Mouse (Mus musculus) heart, embryonic 13.5 days (tissue): Measurements from ENCODE around the gene Armh3. TPM values are rescaled to one million over a fixed set of nuclear protein-coding genes. Genes with fewer than 3 reads are reported as not detected.

Source experiments
- ATAC-seq: fragments of 200-750 bp; cut with Nextera tagmentation; 2 replicates; pipeline ENCODE4 v1.8.0; 2017; ENCODE audit warnings: moderate TSS enrichment; ENCODE audit not compliant: insufficient number of reproducible peaks, low FRiP score, low TSS enrichment; ENCODE audit errors: extremely low read depth
- H3K27ac ChIP-seq: fragments of 300-500 bp; sonication (generic); replicated peaks from 2 replicates; pipeline ENCODE4 v1.5.1; 2015; ENCODE audit warnings: moderate library complexity, mild to moderate bottlenecking, inconsistent platforms
- H3K27me3 ChIP-seq: fragments of 300-500 bp; sonication (generic); replicated peaks from 2 replicates; pipeline ENCODE4 v1.6.1; 2015; ENCODE audit warnings: mild to moderate bottlenecking, inconsistent platforms
- H3K36me3 ChIP-seq: fragments of 300-500 bp; sonication (generic); 2 replicates; pipeline ENCODE4 v1.6.1; 2015; ENCODE audit warnings: mild to moderate bottlenecking, inconsistent platforms
- H3K4me1 ChIP-seq: fragments of 300-500 bp; sonication (generic); 2 replicates; pipeline ENCODE4 v1.6.1; 2015; ENCODE audit warnings: inconsistent platforms
- H3K4me2 ChIP-seq: fragments of 300-500 bp; sonication (generic); 2 replicates; pipeline ENCODE4 v1.6.1; 2015; ENCODE audit warnings: inconsistent platforms, mild to moderate bottlenecking, moderate library complexity
- H3K4me3 ChIP-seq: fragments of 300-500 bp; sonication (generic); 2 replicates; pipeline ENCODE4 v1.5.1; 2015; ENCODE audit warnings: moderate library complexity, mild to moderate bottlenecking, inconsistent platforms
- H3K9ac ChIP-seq: fragments of 300-500 bp; sonication (generic); 2 replicates; pipeline ENCODE4 v1.6.1; 2015; ENCODE audit warnings: inconsistent platforms, mild to moderate bottlenecking, moderate library complexity
- H3K9me3 ChIP-seq: fragments of 300-500 bp; sonication (generic); 2 replicates; pipeline ENCODE4 v1.6.1; 2016; ENCODE audit warnings: inconsistent platforms
- WGBS: fragments of 180-500 bp; shearing (Covaris S2); methylation state at CpG from one replicate; pipeline ENCODE4 v1.1.7; 2015; ENCODE audit warnings: mixed read lengths; 5-methylcytosine and 5-hydroxymethylcytosine counted together
- polyA plus RNA-seq: library from polyadenylated mRNA; unstranded; fragments of >200 nt; fragmentation: Nextera tagmentation; extraction: Ambion mirVana; gene quantifications from 2 replicates; pipeline ENCODE4 v1.2.1, GENCODE M21; 2015

Armh3 gene
- polyA plus RNA-seq, 1 experiment from 2014 or later = 13.0 TPM

- Histone ChIP-seq H3K27me3 (no peaks in the 10 kb centered on the region), H3K36me3 (peaks cover 72% of the 10 kb centered on the region), H3K4me3 (no peak overlapping the region), H3K4me1 (peaks cover 8% of the 10 kb centered on the region), H3K9ac (no peak overlapping the region), H3K4me2 (no peak overlapping the region), H3K27ac (no peak overlapping the region), H3K9me3 (no peaks in the 10 kb centered on the region)
- 70% methylated on average over 9 of the region's 9 CpGs for WGBS
- no peak for ATAC-seq
These were observed 77.8 kb downstream of the Armh3 start for GRCm38 (mm10) chr19:45920299-45921090.

DNA sequence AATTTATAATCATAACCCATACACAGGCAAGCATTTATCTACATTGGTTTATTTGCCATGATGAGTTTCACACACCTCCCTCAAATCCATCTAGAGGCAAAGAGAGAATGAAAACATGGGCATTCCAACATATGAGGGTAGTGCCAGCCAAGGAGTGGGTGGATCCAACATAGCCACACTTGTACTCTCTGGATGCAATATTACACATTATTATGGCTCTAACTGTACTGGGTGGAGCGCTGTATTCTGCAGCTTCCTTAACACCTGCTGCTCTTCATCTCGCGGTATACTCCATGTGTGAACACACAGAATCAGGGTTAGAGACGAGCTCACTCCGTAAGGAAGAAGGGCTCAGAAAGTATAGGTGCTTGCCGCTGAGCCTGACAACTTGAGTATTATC is 79.9 kb downstream of the Armh3 start:
- Histone ChIP-seq H3K27ac (no peak overlapping the region), H3K4me1 (peaks cover 8% of the 10 kb centered on the region), H3K9ac (no peak overlapping the region), H3K27me3 (no peaks in the 10 kb centered on the region), H3K4me2 (no peak overlapping the region), H3K9me3 (no peaks in the 10 kb centered on the region), H3K36me3 (peaks cover 59% of the 10 kb centered on the region), H3K4me3 (no peak overlapping the region)
- 87% methylated on average over 6 of the region's 6 CpGs for WGBS
- no peak for ATAC-seq

DNA sequence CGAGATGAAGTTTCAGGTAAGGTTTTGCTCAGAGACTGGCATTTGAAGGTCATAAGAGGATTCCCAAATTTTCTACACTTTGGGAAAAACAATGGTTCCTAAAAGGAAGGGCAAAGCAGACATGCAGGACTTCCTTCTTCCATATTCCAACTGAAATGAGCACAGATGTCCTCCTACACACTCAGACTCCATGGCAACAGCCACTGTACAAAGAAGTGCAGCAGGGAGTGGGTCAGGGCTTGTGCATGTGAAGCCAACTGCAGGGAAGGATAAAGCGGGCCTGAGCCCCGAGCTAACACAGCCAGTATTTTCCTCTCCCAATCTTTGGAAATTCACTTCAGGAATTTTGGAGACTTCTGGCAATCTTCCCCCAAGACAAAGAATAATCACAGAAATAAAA is 80.4 kb downstream of the Armh3 start:
- ATAC-seq = no peak
- H3K4me2 ChIP-seq = no peak overlapping the region
- no peaks in the 10 kb centered on the region for H3K27me3 ChIP-seq
- no peaks in the 10 kb centered on the region for H3K9me3 ChIP-seq
- no peak overlapping the region for H3K9ac ChIP-seq
- peaks cover 57% of the 10 kb centered on the region for H3K36me3 ChIP-seq
- WGBS = 54% methylated on average over 3 of the region's 3 CpGs
- H3K4me1 ChIP-seq = peaks cover 8% of the 10 kb centered on the region
- no peak overlapping the region for H3K27ac ChIP-seq
- no peak overlapping the region for H3K4me3 ChIP-seq

- Histone ChIP-seq H3K4me2 (no peak overlapping the region), H3K36me3 (peaks cover 47% of the 10 kb centered on the region), H3K27ac (no peak overlapping the region), H3K9me3 (no peaks in the 10 kb centered on the region), H3K27me3 (no peaks in the 10 kb centered on the region), H3K4me3 (no peak overlapping the region), H3K4me1 (peaks cover 11% of the 10 kb centered on the region), H3K9ac (no peak overlapping the region)
- 76% methylated on average over 4 of the region's 4 CpGs for WGBS
- no peak for ATAC-seq
These were observed 81.8 kb downstream of the Armh3 start for GRCm38 (mm10) chr19:45916461-45916860.

GRCm38 (mm10) chr19:45916026-45916425 is 82.3 kb downstream of the Armh3 start:
- H3K4me2 ChIP-seq = no peak overlapping the region
- H3K27me3 ChIP-seq = no peaks in the 10 kb centered on the region
- no peak overlapping the region for H3K4me3 ChIP-seq
- no peak overlapping the region for H3K9ac ChIP-seq
- no peak for ATAC-seq
- WGBS = 88% methylated on average over 3 of the region's 3 CpGs
- H3K9me3 ChIP-seq = no peaks in the 10 kb centered on the region
- peaks cover 42% of the 10 kb centered on the region for H3K36me3 ChIP-seq
- H3K4me1 ChIP-seq = peaks cover 11% of the 10 kb centered on the region
- H3K27ac ChIP-seq = no peak overlapping the region

- H3K36me3 ChIP-seq = peaks cover 18% of the 10 kb centered on the region
- 40% methylated on average over 5 of the region's 5 CpGs for WGBS
- no peaks in the 10 kb centered on the region for H3K9me3 ChIP-seq
- no peak overlapping the region for H3K4me3 ChIP-seq
- no peak for ATAC-seq
- H3K9ac ChIP-seq = no peak overlapping the region
- H3K27me3 ChIP-seq = no peaks in the 10 kb centered on the region
- H3K27ac ChIP-seq = no peak overlapping the region
- H3K4me2 ChIP-seq = no peak overlapping the region
- peaks cover 7% of the 10 kb centered on the region; the same call in 1 of the 2 replicates for H3K4me1 ChIP-seq
These were observed 85.3 kb downstream of the Armh3 start for GRCm38 (mm10) chr19:45913036-45913435.

DNA sequence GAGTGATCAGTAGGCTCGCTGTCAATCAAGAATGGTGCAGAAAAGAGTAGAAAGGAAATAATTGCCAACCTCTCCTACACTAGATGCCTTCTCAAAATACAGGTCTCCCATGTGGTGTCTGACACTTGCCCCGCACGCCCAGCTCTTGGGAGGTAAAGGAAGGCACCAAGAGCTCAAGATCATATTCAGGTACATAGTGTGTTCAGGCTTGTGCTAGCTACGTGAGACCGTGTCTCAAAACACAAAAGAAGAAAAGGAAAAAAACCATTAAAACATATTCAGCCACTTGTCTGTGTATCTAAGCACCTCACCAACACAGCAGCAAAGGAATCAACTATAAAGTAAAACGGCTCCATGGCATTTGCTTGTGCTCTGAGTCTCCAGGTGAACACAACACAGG is 85.9 kb downstream of the Armh3 start:
- H3K4me1 ChIP-seq = 0 out of 2 replicates have a peak, but pooled peaks cover 3% of the 10 kb centered on the region
- no peak overlapping the region for H3K4me3 ChIP-seq
- no peak overlapping the region for H3K27ac ChIP-seq
- no peak overlapping the region for H3K4me2 ChIP-seq
- H3K36me3 ChIP-seq = peaks cover 20% of the 10 kb centered on the region
- WGBS = 83% methylated on average over 6 of the region's 6 CpGs
- H3K9ac ChIP-seq = no peak overlapping the region
- H3K27me3 ChIP-seq = no peaks in the 10 kb centered on the region
- H3K9me3 ChIP-seq = no peaks in the 10 kb centered on the region
- no peak for ATAC-seq

DNA sequence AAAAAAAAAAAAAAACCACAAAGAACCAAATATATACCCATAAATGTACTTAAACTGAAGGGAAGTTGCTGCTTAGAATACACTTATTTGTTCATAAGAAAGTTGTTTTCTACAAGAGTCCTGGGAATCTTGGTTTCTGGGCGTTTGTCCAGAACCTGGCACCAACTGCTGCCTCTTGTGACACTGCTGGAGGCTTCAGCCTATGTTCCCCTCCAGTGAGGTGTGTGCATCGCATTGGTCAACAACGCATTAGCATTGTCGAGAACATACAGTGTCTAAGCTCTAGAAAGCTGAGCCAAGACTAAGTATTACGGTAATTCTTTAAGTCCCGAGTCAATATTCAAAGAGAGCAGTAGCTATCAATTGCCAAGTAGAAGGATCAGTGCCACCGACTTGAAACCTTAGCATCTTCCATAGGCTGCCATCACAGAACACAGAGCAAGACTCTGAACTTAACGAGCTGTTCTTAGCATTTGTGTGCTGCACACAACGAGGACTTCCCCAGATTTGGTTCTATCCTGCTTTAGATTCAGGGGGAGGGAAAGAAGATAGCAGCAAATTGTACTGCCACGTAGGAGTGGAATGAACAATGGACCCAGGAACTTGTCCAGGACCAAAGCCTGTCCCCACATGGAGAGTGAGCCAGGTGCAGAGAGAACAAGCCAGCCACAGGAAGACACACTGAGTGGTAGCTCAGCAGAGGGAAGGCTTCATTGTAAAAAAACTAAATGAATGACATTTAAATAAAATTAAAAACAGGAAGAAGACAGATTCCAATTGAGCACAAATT is 86.9 kb downstream of the Armh3 start:
- 82% methylated on average over 10 of the region's 10 CpGs for WGBS
- H3K27me3 ChIP-seq = no peaks in the 10 kb centered on the region

DNA sequence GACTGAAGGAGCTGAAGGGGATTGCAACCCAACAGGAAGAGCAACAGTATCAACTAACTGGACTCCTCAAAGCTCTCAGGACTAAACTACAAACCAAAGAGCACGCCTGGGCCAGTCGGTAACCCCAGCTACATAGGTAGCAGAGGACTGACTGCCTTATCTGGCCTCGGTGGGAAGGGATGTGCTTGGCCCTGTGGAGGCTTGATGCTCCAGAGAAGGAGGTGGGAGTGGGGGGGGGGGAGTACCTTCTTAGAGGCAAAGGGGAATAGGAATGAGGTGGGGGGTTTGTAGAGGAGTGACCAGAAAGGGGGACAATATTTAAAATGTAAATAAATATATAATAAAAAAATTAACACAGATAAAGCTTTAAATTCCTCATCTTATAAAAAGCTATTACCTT is 90.0 kb downstream of the Armh3 start:
- H3K27me3 ChIP-seq = no peaks in the 10 kb centered on the region
- ATAC-seq = no peak
- H3K4me2 ChIP-seq = no peak overlapping the region
- H3K27ac ChIP-seq = no peak overlapping the region
- no peak overlapping the region for H3K4me3 ChIP-seq
- H3K9ac ChIP-seq = no peak overlapping the region
- 76% methylated on average over 3 of the region's 3 CpGs for WGBS
- no peaks in the 10 kb centered on the region for H3K9me3 ChIP-seq
- H3K4me1 ChIP-seq = peaks cover 11% of the 10 kb centered on the region
- peaks cover 14% of the 10 kb centered on the region for H3K36me3 ChIP-seq

More for the DNA sequence above, 86.9 kb downstream of the Armh3 start:
- no peak overlapping the region for H3K9ac ChIP-seq
- H3K9me3 ChIP-seq = no peaks in the 10 kb centered on the region
- no peak overlapping the region for H3K27ac ChIP-seq
- H3K4me3 ChIP-seq = no peak overlapping the region
- 0 out of 2 replicates have a peak, but pooled peaks cover 3% of the 10 kb centered on the region for H3K4me1 ChIP-seq
- no peak overlapping the region for H3K4me2 ChIP-seq
- no peak for ATAC-seq
- H3K36me3 ChIP-seq = peaks cover 24% of the 10 kb centered on the region

DNA sequence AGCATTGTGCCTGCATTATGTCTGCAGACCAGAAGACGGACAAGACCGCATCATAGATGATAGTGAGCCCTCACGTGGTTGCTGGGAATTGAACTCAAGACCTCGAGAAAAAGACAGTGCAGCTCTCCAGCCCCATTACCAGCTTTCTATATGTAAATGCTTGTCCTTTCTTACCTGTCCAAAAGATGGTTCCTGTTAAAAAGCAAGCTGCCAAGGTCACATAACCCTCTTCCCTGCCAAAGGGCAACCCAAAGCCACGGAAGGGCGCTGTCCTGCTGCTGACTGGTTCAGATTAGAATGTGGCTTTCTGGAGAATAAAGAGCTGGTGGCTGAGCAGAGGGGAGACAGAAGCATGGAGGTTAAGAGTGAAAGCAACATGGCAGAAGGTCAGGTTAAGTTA is 90.9 kb downstream of the Armh3 start:
- Histone ChIP-seq H3K36me3 (peaks cover 14% of the 10 kb centered on the region), H3K27ac (no peak overlapping the region), H3K27me3 (no peaks in the 10 kb centered on the region), H3K4me2 (no peak overlapping the region), H3K4me1 (peaks cover 19% of the 10 kb centered on the region), H3K4me3 (no peak overlapping the region), H3K9me3 (no peaks in the 10 kb centered on the region), H3K9ac (no peak overlapping the region)
- ATAC-seq = no peak
- 92% methylated on average over 6 of the region's 6 CpGs for WGBS

GRCm38 (mm10) chr19:45903861-45904260 is 94.4 kb downstream of the Armh3 start:
- Histone ChIP-seq H3K4me1 (peaks cover 21% of the 10 kb centered on the region), H3K9ac (no peak overlapping the region), H3K27me3 (no peaks in the 10 kb centered on the region), H3K27ac (peak overlapping the region; percentile 90), H3K4me2 (no peak overlapping the region), H3K9me3 (no peaks in the 10 kb centered on the region), H3K36me3 (peaks cover 23% of the 10 kb centered on the region), H3K4me3 (no peak overlapping the region)
- WGBS = 50% methylated on average over 3 of the region's 3 CpGs
- no peak for ATAC-seq
